Mouse (Mus musculus): ENCODE measurements around the gene Dnaaf1. TPM values are rescaled to one million over a fixed set of nuclear protein-coding genes. Genes with fewer than 3 reads are reported as not detected.

The Dnaaf1 gene
- total RNA-seq, 2 experiments from 2014 or later: 0.12 TPM; not detected in 1

DNA sequence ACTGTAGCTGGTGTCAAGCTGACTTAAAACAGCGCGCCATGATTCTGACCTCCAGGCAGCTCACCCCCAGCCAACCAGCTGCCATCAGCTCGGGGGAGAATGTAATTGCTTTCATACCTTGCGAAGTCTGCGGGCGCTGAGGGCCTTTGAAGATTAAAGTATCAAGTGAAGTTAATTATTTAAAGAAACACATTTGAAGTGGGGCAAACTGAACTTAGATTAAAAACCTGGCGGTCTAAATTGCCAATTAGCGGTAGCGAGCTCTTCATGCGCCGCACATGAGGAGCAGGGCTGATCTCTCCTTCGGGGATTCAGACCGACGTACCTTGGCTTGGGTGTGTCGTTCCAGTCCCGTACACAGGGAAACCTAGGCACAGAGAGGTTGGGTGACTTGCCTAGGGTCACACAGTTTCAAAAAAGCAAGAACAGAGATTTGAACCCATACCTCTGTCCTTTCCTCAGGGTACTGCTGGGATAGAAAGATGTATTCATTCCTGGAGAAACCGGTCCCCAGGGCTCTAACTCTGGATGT, 69.5 kb downstream of the Dnaaf1 start:
- intact Hi-C loops (cut with DNase I): no loop called here
- DNase-seq: no peak

GRCm38 (mm10) chr8:119644981-119645597, 70.1 kb downstream of the Dnaaf1 start:
- intact Hi-C loops (cut with DNase I): no loop called here
- DNase-seq: no peak

- no peak for DNase-seq
- intact Hi-C loops (cut with DNase I): no loop called here
Observed at GRCm38 (mm10) chr8:119646197-119646596, 71.2 kb downstream of the Dnaaf1 start.

DNA sequence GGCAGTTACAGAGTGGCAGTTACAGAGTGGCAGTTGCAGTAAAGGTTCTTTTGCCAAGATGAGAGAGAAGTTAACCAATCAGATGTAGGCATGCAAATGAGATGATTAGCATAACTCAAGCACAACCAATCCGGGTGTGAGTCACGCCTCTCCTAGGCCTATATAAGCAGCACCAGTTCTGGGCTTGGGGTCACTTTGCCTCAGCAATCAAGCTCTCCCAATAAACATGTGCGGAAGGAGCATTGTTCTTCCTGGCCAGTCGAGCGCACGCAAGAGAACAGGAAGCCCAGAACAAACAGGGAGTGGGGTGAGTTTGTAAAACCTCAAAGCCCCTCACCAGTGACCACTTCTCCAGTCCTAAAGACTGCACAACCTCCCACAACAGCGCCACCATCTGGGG, 71.8 kb downstream of the Dnaaf1 start:
- intact Hi-C loops (cut with DNase I): no loop called here
- DNase-seq: no peak

Other genes starting within 250 kb of the Dnaaf1 start
- 100 to 1,000 TPM; 159 to 166 TPM for gene Hsbp1, start 230.7 kb upstream of the Dnaaf1 start, total RNA-seq (2021)
- 100 to 1,000 TPM; 102 to 110 TPM for gene Mlycd, start 180.4 kb upstream of the Dnaaf1 start, total RNA-seq (2021)
- 1 to 10 TPM; 1.3 to 2.5 TPM for gene Osgin1, start 141.1 kb upstream of the Dnaaf1 start, total RNA-seq (2021)
- gene Necab2, start 128.5 kb upstream of the Dnaaf1 start, total RNA-seq (2021): not detected
- not detected for gene Slc38a8, start 73.5 kb upstream of the Dnaaf1 start, total RNA-seq (2021)
- gene Mbtps1, start 16.5 kb upstream of the Dnaaf1 start, total RNA-seq (2021): 10 to 100 TPM; 54.0 to 54.7 TPM
- gene Hsdl1, start 52 bp upstream of the Dnaaf1 start, total RNA-seq (2021): 10 to 100 TPM; 17.9 to 20.7 TPM
- 1 to 10 TPM; 4.0 to 4.2 TPM for gene Taf1c, start 30.0 kb downstream of the Dnaaf1 start, total RNA-seq (2021)
- gene Adad2, start 37.5 kb downstream of the Dnaaf1 start, total RNA-seq (2021): not detected
- under 1 TPM; 0.10 to 0.33 TPM for gene Kcng4, start 60.4 kb downstream of the Dnaaf1 start, total RNA-seq (2021)
- gene Wfdc1, start 91.1 kb downstream of the Dnaaf1 start, total RNA-seq (2021): 10 to 100 TPM; 48.2 to 51.1 TPM
- gene Atp2c2, start 124.8 kb downstream of the Dnaaf1 start, total RNA-seq (2021): under 1 TPM; 0.17 TPM
- 10 to 100 TPM; 11.6 to 14.6 TPM for gene Tldc1, start 203.2 kb downstream of the Dnaaf1 start, total RNA-seq (2021)

All from heart, postnatal 14 days (tissue).